Mouse (Mus musculus): ENCODE results near the gene Atxn3.

- TF ChIP-seq CTCF (IDR thresholded peaks at IDR 0.05; ENCODE audit: extremely low read depth, insufficient read depth, low read length) (no peak), POLR2A (IDR thresholded peaks at IDR 0.05; ENCODE audit: extremely low read depth, insufficient read depth, low read length) (no peak)
Observed at GRCm38 (mm10) chr12:101928423-101928822, 29.6 kb downstream of the Atxn3 start.
